Mouse (Mus musculus): ENCODE data around the gene Pgap2. TPM values are rescaled to one million over a fixed set of nuclear protein-coding genes. Genes with fewer than 3 reads are reported as not detected.

The Pgap2 gene
- total and polyA plus RNA-seq, 3 experiments: 21.1 to 91.1 TPM; not detected in 1

GRCm38 (mm10) chr7:102250631-102251214 is 40.7 kb downstream of the Pgap2 start:
- Histone ChIP-seq H3K9ac (ENCODE audit: control insufficient read depth, low read depth, low read length, poor library complexity, severe bottlenecking) (peak overlapping the region; percentile 95), H3K27ac (ENCODE audit: control insufficient read depth, low read depth, low read length) (peak overlapping the region; percentile 97), H3K36me3 (ENCODE audit: control insufficient read depth in 1 of 2, insufficient read depth in 2 of 2, low read length in 2 of 2) (peaks cover 0 to 44% of the 10 kb centered on the region in 2 experiments; a peak in 2 of 4 replicates), H3K9me3 (replicated peaks; ENCODE audit: insufficient read depth, low read length) (no peaks in the 10 kb centered on the region), H3K27me3 (ENCODE audit: control insufficient read depth in 1 of 2, insufficient read depth in 2 of 2, low read length in 2 of 2) (no peaks in the 10 kb centered on the region), H3K4me1 (ENCODE audit: control insufficient read depth in 1 of 2, insufficient read depth in 2 of 2, low read length in 2 of 2) (peaks cover 21 to 48% of the 10 kb centered on the region in 2 experiments), H3K4me3 (ENCODE audit: control insufficient read depth in 1 of 2, insufficient read depth in 1 of 2, low read depth in 2 of 2, low read length in 2 of 2) (peak overlapping the region; percentile 83 to 96), H3K79me2 (ENCODE audit: control insufficient read depth, insufficient read depth, low read length, poor library complexity) (peaks cover 52% of the 10 kb centered on the region)
- DNase-seq (ENCODE audit: low read depth, low spot score): peak; percentile 95
- TF ChIP-seq RAD21 (IDR thresholded peaks at IDR 0.05; ENCODE audit: low read depth, low read length) (peak; percentile 12), USF1 (IDR thresholded peaks at IDR 0.05; ENCODE audit: low read depth, low read length) (peak; percentile 58; the same call in 1 of the 2 replicates), ETS1 (IDR thresholded peaks at IDR 0.05; ENCODE audit: low read depth, low read length) (peak; percentile 50; the same call in 1 of the 2 replicates), ELF1 (IDR thresholded peaks at IDR 0.05; ENCODE audit: low read depth, low read length) (no peak; the same call in 1 of the 2 replicates), ZNF384 (IDR thresholded peaks at IDR 0.05; ENCODE audit: low read depth, low read length) (no peak), GABPA (IDR thresholded peaks at IDR 0.05; ENCODE audit: low read depth, low read length) (no peak), MYB (IDR thresholded peaks at IDR 0.05; ENCODE audit: low read depth, low read length) (no peak), JUND (IDR thresholded peaks at IDR 0.05; ENCODE audit: low read depth, low read length) (no peak), TBP (IDR thresholded peaks at IDR 0.05; ENCODE audit: low read depth, low read length) (no peak), CHD1 (IDR thresholded peaks at IDR 0.05; ENCODE audit: low read depth, low read length) (no peak; the same call in 1 of the 2 replicates), NELFE (IDR thresholded peaks at IDR 0.05; ENCODE audit: low read depth, low read length) (0 out of 2 replicates have a peak, but pooled peaks have one; percentile 4), ZMIZ1 (IDR thresholded peaks at IDR 0.05; ENCODE audit: low read depth, low read length) (no peak), NRF1 (IDR thresholded peaks at IDR 0.05; ENCODE audit: insufficient read depth, low read depth, low read length, poor library complexity, severe bottlenecking) (no peak), CTCF (IDR thresholded peaks at IDR 0.05 in 2 of 3, conservative IDR thresholded peaks at IDR 0.05 in 1 of 3; ENCODE audit: control insufficient read depth in 1 of 3, insufficient read depth in 1 of 3, low read depth in 2 of 3, low read length in 3 of 3, poor library complexity in 1 of 3, severe bottlenecking in 1 of 3) (peak; percentile 42 to 75 (median 63); a peak in 5 of 6 replicates), ZC3H11A (IDR thresholded peaks at IDR 0.05; ENCODE audit: low read depth, low read length) (no peak; the same call in 1 of the 2 replicates), E2F4 (IDR thresholded peaks at IDR 0.05; ENCODE audit: borderline replicate concordance, low read depth, low read length) (no peak), POLR2A (IDR thresholded peaks at IDR 0.05; ENCODE audit: control insufficient read depth in 1 of 2, insufficient read depth in 1 of 2, low read depth in 1 of 2, low read length in 2 of 2, poor library complexity in 1 of 2) (peak; percentile 27 to 59; a peak in 3 of 4 replicates), MAFK (IDR thresholded peaks at IDR 0.05; ENCODE audit: borderline replicate concordance, low read depth, low read length) (no peak), MXI1 (IDR thresholded peaks at IDR 0.05; ENCODE audit: low read depth, low read length) (peak; percentile 96), SIN3A (IDR thresholded peaks at IDR 0.05; ENCODE audit: low read length) (peak; percentile 77), MEF2A (IDR thresholded peaks at IDR 0.05; ENCODE audit: extremely low read depth, insufficient replicate concordance, low read depth, low read length, poor library complexity, severe bottlenecking) (no peak), UBTF (IDR thresholded peaks at IDR 0.05; ENCODE audit: borderline replicate concordance, insufficient read depth, low read depth, low read length) (no peak), POLR2AphosphoS2 (IDR thresholded peaks at IDR 0.05; ENCODE audit: low read length) (no peak), USF2 (IDR thresholded peaks at IDR 0.05; ENCODE audit: borderline replicate concordance in 1 of 2, insufficient read depth in 1 of 2, low read depth in 1 of 2, low read length in 2 of 2) (no peak), GATA1 (IDR thresholded peaks at IDR 0.05; ENCODE audit: low read depth, low read length) (no peak), RCOR1 (IDR thresholded peaks at IDR 0.05; ENCODE audit: low read depth, low read length) (no peak), TAL1 (IDR thresholded peaks at IDR 0.05; ENCODE audit: low read length) (no peak), ZKSCAN1 (IDR thresholded peaks at IDR 0.05; ENCODE audit: low read depth, low read length) (no peak), TCF12 (IDR thresholded peaks at IDR 0.05; ENCODE audit: low read depth, low read length) (no peak), BHLHE40 (IDR thresholded peaks at IDR 0.05; ENCODE audit: borderline replicate concordance, low read depth, low read length) (no peak), KAT2A (conservative IDR thresholded peaks at IDR 0.05; ENCODE audit: low read depth, low read length) (no peak), CHD2 (IDR thresholded peaks at IDR 0.05; ENCODE audit: low read length) (no peak), MYC (IDR thresholded peaks at IDR 0.05; ENCODE audit: low read depth, low read length) (peak; percentile 95), POLR2AphosphoS5 (IDR thresholded peaks at IDR 0.05; ENCODE audit: borderline replicate concordance, low read depth, low read length) (no peak), MAX (IDR thresholded peaks at IDR 0.05; ENCODE audit: low read length) (peak; percentile 93), EP300 (IDR thresholded peaks at IDR 0.05; ENCODE audit: low read depth in 1 of 2, low read length in 2 of 2) (no peak), SMC3 (IDR thresholded peaks at IDR 0.05; ENCODE audit: low read depth, low read length) (peak; percentile 54)
